Mouse (Mus musculus) cerebellum, postnatal 36 days (tissue): Measurements from ENCODE around the gene Tfap2a.
A peak's percentile ranks its signal among the peaks of the same experiment; 100 is the strongest.

Experiments
- DNase-seq, 2 experiments: peaks; one replicate each; pipeline ENCODE4 v3.0.0; 2021 to 2022; ENCODE audit warnings: mixed read lengths in 2 of 2

Tfap2a gene

GRCm38 (mm10) chr13:40733542-40734151 lies 4.5 kb downstream of the Tfap2a start:
- DNase-seq = no peak

GRCm38 (mm10) chr13:40732816-40733541 lies 5.2 kb downstream of the Tfap2a start:
- DNase-seq = no peak

- no peak for DNase-seq
Measured at GRCm38 (mm10) chr13:40732085-40732484, 6.1 kb downstream of the Tfap2a start.

GRCm38 (mm10) chr13:40731179-40731841 lies 6.9 kb downstream of the Tfap2a start:
- no peak for DNase-seq

- DNase-seq = peak in 1 of 2 experiments; percentile 48
Measured at GRCm38 (mm10) chr13:40730651-40731178, 7.5 kb downstream of the Tfap2a start.

GRCm38 (mm10) chr13:40729592-40730431 lies 8.4 kb downstream of the Tfap2a start:
- no peak for DNase-seq

GRCm38 (mm10) chr13:40729037-40729436 lies 9.1 kb downstream of the Tfap2a start:
- no peak for DNase-seq

GRCm38 (mm10) chr13:40728626-40728990 lies 9.6 kb downstream of the Tfap2a start:
- no peak for DNase-seq

- no peak for DNase-seq
Measured at GRCm38 (mm10) chr13:40727731-40728625, 10.2 kb downstream of the Tfap2a start.

GRCm38 (mm10) chr13:40725924-40726323 lies 12.3 kb downstream of the Tfap2a start:
- DNase-seq = no peak

GRCm38 (mm10) chr13:40723598-40723920 lies 14.6 kb downstream of the Tfap2a start:
- no peak for DNase-seq

GRCm38 (mm10) chr13:40722741-40723597 lies 15.2 kb downstream of the Tfap2a start:
- DNase-seq = peak; percentile 80 to 84

GRCm38 (mm10) chr13:40719741-40720082 lies 18.5 kb downstream of the Tfap2a start:
- DNase-seq = no peak

GRCm38 (mm10) chr13:40719066-40719740 lies 19.0 kb downstream of the Tfap2a start:
- no peak for DNase-seq

GRCm38 (mm10) chr13:40716771-40717716 lies 21.1 kb downstream of the Tfap2a start:
- DNase-seq = no peak

GRCm38 (mm10) chr13:40714531-40714930 lies 23.6 kb downstream of the Tfap2a start:
- DNase-seq = no peak

GRCm38 (mm10) chr13:40713681-40714080 lies 24.5 kb downstream of the Tfap2a start:
- DNase-seq = no peak

- no peak for DNase-seq
Measured at GRCm38 (mm10) chr13:40713241-40713640, 24.9 kb downstream of the Tfap2a start.

- no peak for DNase-seq
Measured at GRCm38 (mm10) chr13:40712526-40712832, 25.7 kb downstream of the Tfap2a start.
